Mouse (Mus musculus): ENCODE measurements at regions not wholly inside any gene's neighbourhood (a gene's known extent, or its start where the extent isn't known, plus 50 kb on each side); places are given as distances from the start of the nearest gene placed in this dataset.
A peak's percentile ranks its signal among the peaks of the same experiment; 100 is the strongest.

- peak; percentile 22 for DNase-seq
Observed at GRCm38 (mm10) chr8:8482707-8483480, 178.1 kb downstream of the Efnb2 start.

GRCm38 (mm10) chr8:8477456-8477855 is 183.6 kb downstream of the Efnb2 start:
- DNase-seq, result peak; percentile 26

- no peak for DNase-seq
Observed at GRCm38 (mm10) chr8:8468552-8468951, 192.5 kb downstream of the Efnb2 start.

- no peak for DNase-seq
Observed at GRCm38 (mm10) chr8:8466526-8467244, 194.4 kb downstream of the Efnb2 start.

GRCm38 (mm10) chr8:8462455-8462854 is 198.6 kb downstream of the Efnb2 start:
- DNase-seq, result no peak

GRCm38 (mm10) chr8:8457536-8457935 is 203.5 kb downstream of the Efnb2 start:
- no peak for DNase-seq

- no peak for DNase-seq
Observed at GRCm38 (mm10) chr8:8453944-8454343, 207.1 kb downstream of the Efnb2 start.

GRCm38 (mm10) chr8:8452226-8452625 is 208.8 kb downstream of the Efnb2 start:
- DNase-seq, result peak; percentile 2

- no peak for DNase-seq
Observed at GRCm38 (mm10) chr8:8448911-8449310, 212.1 kb downstream of the Efnb2 start.

GRCm38 (mm10) chr8:8441568-8441967 is 219.5 kb downstream of the Efnb2 start:
- DNase-seq, result no peak

- peak; percentile 20 for DNase-seq
Observed at GRCm38 (mm10) chr8:8440903-8441302, 220.1 kb downstream of the Efnb2 start.

GRCm38 (mm10) chr8:8426201-8426600 is 234.8 kb downstream of the Efnb2 start:
- no peak for DNase-seq

- DNase-seq, result no peak
Observed at GRCm38 (mm10) chr8:8423443-8423842, 237.6 kb downstream of the Efnb2 start.

- DNase-seq, result no peak
Observed at GRCm38 (mm10) chr8:8421713-8422112, 239.3 kb downstream of the Efnb2 start.

GRCm38 (mm10) chr8:8419360-8420330 is 241.4 kb downstream of the Efnb2 start:
- no peak for DNase-seq

- no peak for DNase-seq
Observed at GRCm38 (mm10) chr8:8418929-8419328, 242.1 kb downstream of the Efnb2 start.

GRCm38 (mm10) chr8:8418525-8418924 is 242.5 kb downstream of the Efnb2 start:
- no peak for DNase-seq

- no peak for DNase-seq
Observed at GRCm38 (mm10) chr8:8416092-8416701, 244.8 kb downstream of the Efnb2 start.

GRCm38 (mm10) chr8:8407357-8407756 is 253.7 kb downstream of the Efnb2 start:
- DNase-seq, result no peak

GRCm38 (mm10) chr8:8403410-8403809 is 257.6 kb downstream of the Efnb2 start:
- DNase-seq, result no peak

- DNase-seq, result no peak
Observed at GRCm38 (mm10) chr8:8392303-8392702, 268.7 kb downstream of the Efnb2 start.

GRCm38 (mm10) chr8:8391321-8391720 is 269.7 kb downstream of the Efnb2 start:
- DNase-seq, result no peak

- DNase-seq, result no peak
Observed at GRCm38 (mm10) chr8:8378248-8378647, 282.8 kb downstream of the Efnb2 start.

Measured in lung, postnatal 36 days (tissue).